Mouse (Mus musculus) forebrain, embryonic 12.5 days (tissue): ENCODE results near the gene Zcchc7. TPM values are rescaled to one million over a fixed set of nuclear protein-coding genes. Genes with fewer than 3 reads are reported as not detected.
A peak's percentile ranks its signal among the peaks of the same experiment; 100 is the strongest.

Experiments used
- ATAC-seq: fragments of 200-750 bp; cut with Nextera tagmentation; 2 replicates; pipeline ENCODE4 v1.8.0; 2017; ENCODE audit warnings: moderate TSS enrichment; ENCODE audit not compliant: low FRiP score
- H3K27ac ChIP-seq: fragments of 300-500 bp; sonication (generic); 2 replicates; pipeline ENCODE4 v1.5.1; 2016; ENCODE audit warnings: mild to moderate bottlenecking
- H3K27me3 ChIP-seq: fragments of 300-500 bp; sonication (generic); 2 replicates; pipeline ENCODE4 v1.6.1; 2016; ENCODE audit warnings: mild to moderate bottlenecking
- H3K36me3 ChIP-seq: fragments of 300-500 bp; sonication (generic); replicated peaks from 2 replicates; pipeline ENCODE4 v1.6.1; 2016; ENCODE audit warnings: mild to moderate bottlenecking
- H3K4me1 ChIP-seq: fragments of 300-500 bp; sonication (generic); 2 replicates; pipeline ENCODE4 v1.6.1; 2016
- H3K4me2 ChIP-seq: fragments of 300-500 bp; sonication (generic); 2 replicates; pipeline ENCODE4 v1.6.1; 2016; ENCODE audit warnings: mild to moderate bottlenecking, moderate library complexity
- H3K4me3 ChIP-seq: fragments of 300-500 bp; sonication (generic); replicated peaks from 2 replicates; pipeline ENCODE4 v1.5.1; 2016; ENCODE audit warnings: mild to moderate bottlenecking
- H3K9ac ChIP-seq: fragments of 300-500 bp; sonication (generic); 2 replicates; pipeline ENCODE4 v1.6.1; 2016; ENCODE audit warnings: mild to moderate bottlenecking
- H3K9me3 ChIP-seq: fragments of 300-500 bp; sonication (generic); 2 replicates; pipeline ENCODE4 v1.6.1; 2016
- WGBS: fragments of 180-500 bp; shearing (Covaris S2); methylation state at CpG from one replicate; pipeline ENCODE4 v1.1.7; 2016; 5-methylcytosine and 5-hydroxymethylcytosine counted together
- microRNA-seq: library from miRNA; unstranded; fragments of <30 nt; microRNA quantifications from one replicate; pipeline ENCODE4, GENCODE M21; 2017
- polyA plus RNA-seq: library from polyadenylated mRNA; unstranded; fragments of >200 nt; fragmentation: Nextera tagmentation; extraction: Ambion mirVana; gene quantifications from 2 replicates; pipeline ENCODE4 v1.2.1, GENCODE M21; 2016

Gene Zcchc7
- polyA plus RNA-seq, 1 experiment from 2014 or later = 32.6 TPM

DNA sequence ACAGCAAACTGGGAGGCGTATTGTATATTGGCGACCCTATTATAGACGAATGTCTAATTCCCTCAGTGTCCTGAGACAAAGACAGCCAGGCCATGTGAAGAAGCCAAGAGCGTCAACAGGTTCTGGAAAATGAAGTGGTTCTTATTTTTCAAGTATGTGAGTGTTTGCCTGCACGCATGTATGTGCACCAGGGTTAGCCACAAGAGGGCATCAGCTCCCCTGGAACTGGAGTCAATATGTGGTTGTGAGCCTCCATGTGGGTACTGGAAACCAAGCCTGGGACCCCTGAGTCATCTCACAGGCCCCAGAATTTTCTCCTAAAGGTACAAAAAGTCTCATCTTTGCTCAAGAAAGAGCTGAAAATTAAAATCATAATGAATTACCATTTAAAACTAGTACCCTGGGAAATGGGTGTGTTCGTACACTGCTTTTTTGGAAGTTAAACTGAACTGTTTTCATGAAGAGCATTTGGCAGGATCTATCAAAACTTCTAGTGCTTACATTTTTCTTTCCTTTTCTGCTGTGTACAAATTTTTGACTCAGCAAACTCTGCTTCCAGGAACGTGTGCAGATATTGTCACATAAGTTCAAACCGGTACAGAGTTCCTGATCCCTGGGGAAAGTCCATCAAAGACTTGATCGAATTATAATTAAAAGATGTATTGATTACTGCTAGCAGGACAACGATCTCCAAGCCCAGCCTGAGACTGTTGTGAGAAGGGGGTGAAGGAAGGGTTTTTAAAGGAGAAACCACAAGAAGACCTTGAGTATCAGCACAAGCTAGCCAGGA is 221.4 kb downstream of the Zcchc7 start:
- no peaks in the 10 kb centered on the region for H3K36me3 ChIP-seq
- ATAC-seq = no peak
- H3K4me2 ChIP-seq = no peak overlapping the region
- no peak overlapping the region for H3K9ac ChIP-seq
- no peak overlapping the region for H3K27ac ChIP-seq
- no peak overlapping the region for H3K4me3 ChIP-seq
- 86% methylated on average over 10 of the region's 10 CpGs for WGBS
- no peaks in the 10 kb centered on the region for H3K27me3 ChIP-seq
- peaks cover 13% of the 10 kb centered on the region for H3K4me1 ChIP-seq
- no peaks in the 10 kb centered on the region for H3K9me3 ChIP-seq

DNA sequence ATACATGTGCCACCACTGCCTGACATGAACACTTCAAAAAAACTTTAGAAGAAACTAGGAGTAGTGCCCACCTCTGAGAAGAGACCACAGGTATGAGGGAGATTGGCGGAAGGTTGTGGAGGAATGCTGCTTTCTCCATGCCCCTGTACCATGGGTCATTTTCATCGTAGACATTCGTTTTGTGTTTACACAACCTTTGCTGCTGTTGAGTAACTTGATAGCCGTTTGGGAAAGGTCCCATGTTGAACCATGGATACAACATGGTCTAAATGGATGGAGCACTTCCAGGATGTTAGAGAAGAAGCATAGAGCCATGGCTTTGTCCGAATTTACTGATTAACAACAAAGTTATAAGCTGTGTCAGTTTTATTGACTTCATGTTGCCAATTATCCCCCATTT is 222.5 kb downstream of the Zcchc7 start:
- ATAC-seq = no peak
- no peak overlapping the region for H3K27ac ChIP-seq
- no peak overlapping the region for H3K9ac ChIP-seq
- no peaks in the 10 kb centered on the region for H3K27me3 ChIP-seq
- H3K4me2 ChIP-seq = no peak overlapping the region
- H3K4me3 ChIP-seq = no peak overlapping the region
- WGBS = 85% methylated on average over 5 of the region's 5 CpGs
- peaks cover 14% of the 10 kb centered on the region for H3K4me1 ChIP-seq
- no peaks in the 10 kb centered on the region for H3K9me3 ChIP-seq
- no peaks in the 10 kb centered on the region for H3K36me3 ChIP-seq

DNA sequence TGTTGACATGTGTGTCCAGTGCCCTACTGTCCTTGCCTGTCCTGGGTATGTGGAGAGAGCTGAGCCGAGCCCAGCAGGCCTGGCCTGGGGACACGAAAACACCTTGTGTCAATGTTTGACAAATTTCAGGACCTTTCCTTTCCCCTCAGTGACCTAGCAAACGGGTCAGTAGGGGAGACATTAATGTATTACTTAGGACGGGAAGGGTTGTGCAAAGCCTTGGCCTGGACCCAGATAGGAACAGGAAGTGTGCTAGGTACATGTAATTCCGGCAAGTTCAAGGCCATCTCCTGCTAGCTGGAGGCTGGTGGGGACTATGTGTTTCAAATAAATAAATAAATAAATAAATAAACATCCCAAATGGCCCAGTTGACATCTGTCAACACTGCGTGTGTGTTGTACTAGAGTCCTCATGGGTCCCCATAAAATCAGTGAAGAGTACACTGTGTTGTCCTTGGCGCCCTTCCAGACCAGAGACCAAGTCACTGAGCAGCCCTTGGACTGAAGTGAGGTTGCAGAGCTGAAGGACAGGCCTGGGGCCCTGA is 224.2 kb downstream of the Zcchc7 start:
- peaks cover 14% of the 10 kb centered on the region for H3K4me1 ChIP-seq

DNA sequence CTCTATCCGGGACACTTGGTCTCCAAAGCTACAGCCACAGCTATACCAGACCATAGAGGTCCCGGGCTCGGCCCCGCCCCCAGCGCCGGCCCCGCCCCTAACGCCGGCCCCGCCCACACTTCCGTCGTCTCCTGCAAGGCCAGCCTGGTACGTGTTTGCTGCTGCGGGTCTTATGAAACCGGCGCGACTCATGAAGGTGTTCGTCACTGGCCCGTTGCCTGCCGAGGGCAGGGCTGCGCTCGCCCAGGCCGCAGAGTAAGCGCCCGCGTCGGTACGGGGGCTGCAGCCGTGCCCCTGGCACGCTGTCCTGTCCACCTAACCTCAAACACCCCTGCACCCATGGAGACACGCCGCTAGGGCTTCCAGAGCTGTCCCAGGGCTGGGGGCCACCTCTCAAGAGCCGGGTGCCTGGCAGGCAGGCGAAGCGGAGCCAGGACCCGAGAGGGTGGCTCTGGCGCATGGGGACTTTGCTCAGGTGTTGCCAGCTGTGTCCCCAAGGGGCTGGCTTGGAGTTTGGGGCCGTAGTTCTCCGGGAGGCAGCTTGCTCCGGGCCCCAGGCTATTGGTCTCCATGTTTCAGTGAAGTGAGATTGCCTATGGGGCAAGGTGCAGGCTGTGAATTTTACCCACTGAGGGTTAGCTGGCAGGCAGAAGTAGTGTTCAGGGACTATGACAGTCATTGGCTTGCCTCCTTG is 225.8 kb downstream of the Zcchc7 start, which contains the start of gene Grhpr:
Gene Grhpr, plus strand, starts transcription at position 116 of the 694 bp plus-strand sequence.
- Histone ChIP-seq H3K4me2 (peak within 1 kb of the TSS; percentile 94), H3K9me3 (no peaks in the 10 kb centered on the region), H3K27ac (peak within 1 kb of the TSS; percentile 73), H3K4me1 (peaks cover 14% of the 10 kb centered on the region), H3K9ac (peak within 1 kb of the TSS; percentile 81), H3K36me3 (peaks cover 5% of the 10 kb centered on the region; the same call in 1 of the 2 replicates), H3K4me3 (peak within 1 kb of the TSS; percentile 72), H3K27me3 (no peaks in the 10 kb centered on the region)
- ATAC-seq = peak; percentile 95
- WGBS = under 1% methylated on average over 40 of the region's 40 CpGs

More for the DNA sequence above, 224.2 kb downstream of the Zcchc7 start:
- Histone ChIP-seq H3K9me3 (no peaks in the 10 kb centered on the region), H3K36me3 (0 out of 2 replicates have a peak, but pooled peaks cover 5% of the 10 kb centered on the region), H3K4me2 (no peak overlapping the region), H3K9ac (no peak overlapping the region), H3K27ac (no peak overlapping the region), H3K27me3 (no peaks in the 10 kb centered on the region), H3K4me3 (no peak overlapping the region)
- WGBS = 88% methylated on average over 7 of the region's 7 CpGs
- no peak for ATAC-seq

Small RNA genes lying within 50 kb of the gene (microRNA-seq; reads per million reads assigned to microRNA genes)
- not detected for gene Gm22639

Other genes starting within 250 kb of the Zcchc7 start
- 0.21 and 0.60 TPM in 2 replicates for gene Pax5, start 45.4 kb upstream of the Zcchc7 start, polyA plus RNA-seq
- gene Grhpr, start 225.5 kb downstream of the Zcchc7 start, polyA plus RNA-seq = 30.8 and 36.1 TPM in 2 replicates